Mouse (Mus musculus): Measurements from ENCODE around the gene Iqgap1. TPM values are rescaled to one million over a fixed set of nuclear protein-coding genes. Genes with fewer than 3 reads are reported as not detected.

Gene Iqgap1
- total and polyA plus RNA-seq, 2 experiments = 2.8 to 7.8 TPM

GRCm38 (mm10) chr7:80846709-80847108, 20.9 kb upstream of the Iqgap1 start:
- H3K27me3 ChIP-seq (ENCODE audit: control insufficient read depth, insufficient read depth, low read length) = no peaks in the 10 kb centered on the region
- no peak for TF ChIP-seq CTCF (IDR thresholded peaks at IDR 0.05; ENCODE audit: low read depth, low read length)
- TF ChIP-seq POLR2A (IDR thresholded peaks at IDR 0.05; ENCODE audit: extremely low read depth, insufficient read depth, low read length) = no peak
- DNase-seq (ENCODE audit: extremely low read depth, low read depth, low spot score) = no peak
- no peak overlapping the region for H3K4me3 ChIP-seq (ENCODE audit: insufficient read depth, low read depth, low read length)
- no peaks in the 10 kb centered on the region for H3K36me3 ChIP-seq (ENCODE audit: control insufficient read depth, insufficient read depth, low read length)
- H3K27ac ChIP-seq (replicated peaks; ENCODE audit: insufficient read depth, low read depth, low read length) = no peak overlapping the region
- 77% methylated on average over 5 of the region's 5 CpGs for WGBS
- no peak overlapping the region for H3K9ac ChIP-seq (ENCODE audit: low read depth, low read length)
- H3K4me1 ChIP-seq (ENCODE audit: control insufficient read depth, insufficient read depth, low read length) = no peaks in the 10 kb centered on the region
- H3K79me2 ChIP-seq (ENCODE audit: control insufficient read depth, insufficient read depth, low read length) = no peaks in the 10 kb centered on the region

GRCm38 (mm10) chr7:80846280-80846678, 20.5 kb upstream of the Iqgap1 start:
- H3K4me1 ChIP-seq (ENCODE audit: control insufficient read depth, insufficient read depth, low read length) = no peaks in the 10 kb centered on the region
- peak overlapping the region; percentile 47; the same call in 1 of the 2 replicates for H3K4me3 ChIP-seq (ENCODE audit: insufficient read depth, low read depth, low read length)
- peak overlapping the region; percentile 42; the same call in 1 of the 2 replicates for H3K9ac ChIP-seq (ENCODE audit: low read depth, low read length)
- no peak for TF ChIP-seq POLR2A (IDR thresholded peaks at IDR 0.05; ENCODE audit: extremely low read depth, insufficient read depth, low read length)
- TF ChIP-seq CTCF (IDR thresholded peaks at IDR 0.05; ENCODE audit: low read depth, low read length) = no peak
- H3K79me2 ChIP-seq (ENCODE audit: control insufficient read depth, insufficient read depth, low read length) = no peaks in the 10 kb centered on the region
- no peak for DNase-seq (ENCODE audit: extremely low read depth, low read depth, low spot score)
- 91% methylated on average over 10 of the region's 10 CpGs for WGBS
- no peaks in the 10 kb centered on the region for H3K27me3 ChIP-seq (ENCODE audit: control insufficient read depth, insufficient read depth, low read length)
- no peaks in the 10 kb centered on the region for H3K36me3 ChIP-seq (ENCODE audit: control insufficient read depth, insufficient read depth, low read length)
- peak overlapping the region; percentile 45; the same call in 1 of the 2 replicates for H3K27ac ChIP-seq (replicated peaks; ENCODE audit: insufficient read depth, low read depth, low read length)

DNA sequence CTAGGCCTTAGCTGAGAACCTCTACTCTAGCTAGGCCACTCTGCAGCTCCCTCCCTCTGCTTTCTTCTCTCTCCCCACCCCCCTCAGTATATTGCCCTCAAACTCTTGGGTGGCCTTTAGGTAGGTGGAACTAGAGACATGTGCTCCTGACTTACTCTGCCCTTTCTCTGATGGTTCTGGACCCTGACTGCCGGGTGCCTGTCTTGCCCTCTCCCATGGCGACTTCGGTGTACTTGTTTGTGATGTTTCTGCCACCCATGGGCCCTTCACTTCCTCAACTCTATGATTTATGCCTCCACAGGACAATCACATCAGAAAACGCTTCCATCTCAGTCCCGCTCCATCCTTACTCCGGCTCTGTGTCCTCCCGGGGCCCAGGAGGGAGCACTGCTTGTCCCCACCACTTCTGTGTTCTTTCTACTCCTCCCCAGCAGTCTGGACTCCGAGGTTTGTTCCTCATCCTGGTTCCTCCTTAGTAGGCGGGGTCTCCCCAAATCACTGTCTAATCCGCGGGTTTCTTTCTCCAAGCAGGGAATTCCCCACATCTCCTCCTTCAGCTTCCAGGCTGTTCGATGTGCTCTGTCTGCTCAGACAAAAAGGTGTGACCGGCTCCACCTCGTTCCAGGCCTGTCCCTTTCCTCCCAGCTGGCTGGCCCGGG, 20.0 kb upstream of the Iqgap1 start:
- TF ChIP-seq POLR2A (IDR thresholded peaks at IDR 0.05; ENCODE audit: extremely low read depth, insufficient read depth, low read length) (no peak), CTCF (IDR thresholded peaks at IDR 0.05; ENCODE audit: low read depth, low read length) (no peak)
- H3K4me3 ChIP-seq (ENCODE audit: insufficient read depth, low read depth, low read length) = peak overlapping the region; percentile 47; the same call in 1 of the 2 replicates
- WGBS = 80% methylated on average over 15 of the region's 15 CpGs
- no peaks in the 10 kb centered on the region for H3K79me2 ChIP-seq (ENCODE audit: control insufficient read depth, insufficient read depth, low read length)
- DNase-seq (ENCODE audit: extremely low read depth, low read depth, low spot score) = peak; percentile 33
- H3K4me1 ChIP-seq (ENCODE audit: control insufficient read depth, insufficient read depth, low read length) = no peaks in the 10 kb centered on the region
- H3K27ac ChIP-seq (replicated peaks; ENCODE audit: insufficient read depth, low read depth, low read length) = 0 out of 2 replicates have a peak overlapping the region, but pooled peaks have one; percentile 45
- no peaks in the 10 kb centered on the region for H3K27me3 ChIP-seq (ENCODE audit: control insufficient read depth, insufficient read depth, low read length)
- H3K36me3 ChIP-seq (ENCODE audit: control insufficient read depth, insufficient read depth, low read length) = no peaks in the 10 kb centered on the region
- peak overlapping the region; percentile 42; the same call in 1 of the 2 replicates for H3K9ac ChIP-seq (ENCODE audit: low read depth, low read length)

GRCm38 (mm10) chr7:80844691-80845090, 18.9 kb upstream of the Iqgap1 start:
- H3K4me1 ChIP-seq (ENCODE audit: control insufficient read depth, insufficient read depth, low read length) = no peaks in the 10 kb centered on the region
- no peaks in the 10 kb centered on the region for H3K27me3 ChIP-seq (ENCODE audit: control insufficient read depth, insufficient read depth, low read length)
- WGBS = 97% methylated on average over 12 of the region's 12 CpGs
- no peaks in the 10 kb centered on the region for H3K36me3 ChIP-seq (ENCODE audit: control insufficient read depth, insufficient read depth, low read length)
- no peak overlapping the region for H3K9ac ChIP-seq (ENCODE audit: low read depth, low read length)
- TF ChIP-seq POLR2A (IDR thresholded peaks at IDR 0.05; ENCODE audit: extremely low read depth, insufficient read depth, low read length) (no peak), CTCF (IDR thresholded peaks at IDR 0.05; ENCODE audit: low read depth, low read length) (no peak)
- no peak for DNase-seq (ENCODE audit: extremely low read depth, low read depth, low spot score)
- H3K79me2 ChIP-seq (ENCODE audit: control insufficient read depth, insufficient read depth, low read length) = no peaks in the 10 kb centered on the region
- H3K27ac ChIP-seq (replicated peaks; ENCODE audit: insufficient read depth, low read depth, low read length) = no peak overlapping the region
- no peak overlapping the region for H3K4me3 ChIP-seq (ENCODE audit: insufficient read depth, low read depth, low read length)

- TF ChIP-seq POLR2A (IDR thresholded peaks at IDR 0.05; ENCODE audit: extremely low read depth, insufficient read depth, low read length) = no peak
- TF ChIP-seq CTCF (IDR thresholded peaks at IDR 0.05; ENCODE audit: low read depth, low read length) = no peak
- no peaks in the 10 kb centered on the region for H3K27me3 ChIP-seq (ENCODE audit: control insufficient read depth, insufficient read depth, low read length)
- H3K27ac ChIP-seq (replicated peaks; ENCODE audit: insufficient read depth, low read depth, low read length) = no peak overlapping the region
- no peaks in the 10 kb centered on the region for H3K36me3 ChIP-seq (ENCODE audit: control insufficient read depth, insufficient read depth, low read length)
- H3K79me2 ChIP-seq (ENCODE audit: control insufficient read depth, insufficient read depth, low read length) = no peaks in the 10 kb centered on the region
- H3K9ac ChIP-seq (ENCODE audit: low read depth, low read length) = no peak overlapping the region
- 96% methylated on average over 8 of the region's 8 CpGs for WGBS
- H3K4me3 ChIP-seq (ENCODE audit: insufficient read depth, low read depth, low read length) = no peak overlapping the region
- no peaks in the 10 kb centered on the region for H3K4me1 ChIP-seq (ENCODE audit: control insufficient read depth, insufficient read depth, low read length)
- no peak for DNase-seq (ENCODE audit: extremely low read depth, low read depth, low spot score)
Measured at GRCm38 (mm10) chr7:80843910-80844640, 18.3 kb upstream of the Iqgap1 start.
